Mouse (Mus musculus): ENCODE measurements around the gene Sppl3.

DNA sequence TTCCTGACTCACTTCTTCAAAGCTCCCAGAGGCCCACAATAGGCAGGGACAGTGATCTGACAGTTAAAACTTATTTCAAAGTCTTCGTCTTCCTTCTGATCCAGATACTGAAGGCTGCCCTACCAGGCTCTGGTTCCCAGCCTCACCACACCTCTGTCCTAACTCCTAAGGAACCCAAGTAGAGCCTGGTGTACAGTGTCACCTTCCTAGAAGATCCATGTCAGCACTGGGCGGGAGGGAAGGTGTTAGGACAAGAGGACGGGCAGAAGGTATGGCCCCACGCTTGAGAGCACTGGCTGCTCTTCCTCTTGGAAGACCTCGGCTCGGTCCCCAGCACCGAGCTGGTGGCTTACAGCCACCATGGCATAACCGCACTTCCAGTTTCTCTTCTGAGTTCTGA, 137.4 kb downstream of the Sppl3 start:
- TF ChIP-seq CTCF (IDR thresholded peaks at IDR 0.05; ENCODE audit: extremely low read depth, insufficient read depth, insufficient read length, insufficient replicate concordance) = no peak
- no peak for TF ChIP-seq POLR2A (IDR thresholded peaks at IDR 0.05; ENCODE audit: low read depth, low read length)
